Mouse (Mus musculus) testis, adult 2 months (tissue): Measurements from ENCODE around the gene Rock2.

Source experiments
- CTCF ChIP-seq: fragments of 200-500 bp; IDR thresholded peaks from 2 replicates; pipeline ENCODE4 v1.5.1; 2012; ENCODE audit warnings: low read depth, mild to moderate bottlenecking, inconsistent platforms, low read length, moderate library complexity; ENCODE audit not compliant: control insufficient read depth, insufficient read depth, insufficient replicate concordance
- POLR2A ChIP-seq: fragments of 200-500 bp; IDR thresholded peaks from 2 replicates; pipeline ENCODE4 v1.6.1; 2012; ENCODE audit warnings: low read depth, mild to moderate bottlenecking, inconsistent platforms, low read length, moderate library complexity; ENCODE audit not compliant: control insufficient read depth

- TF ChIP-seq CTCF, result no peak
- no peak for TF ChIP-seq POLR2A
These were observed 102.3 kb downstream of the Rock2 start for GRCm38 (mm10) chr12:16996886-16997462.
